8 mouse cellular contexts compared by ENCODE assay signal in the genomic region with DNA sequence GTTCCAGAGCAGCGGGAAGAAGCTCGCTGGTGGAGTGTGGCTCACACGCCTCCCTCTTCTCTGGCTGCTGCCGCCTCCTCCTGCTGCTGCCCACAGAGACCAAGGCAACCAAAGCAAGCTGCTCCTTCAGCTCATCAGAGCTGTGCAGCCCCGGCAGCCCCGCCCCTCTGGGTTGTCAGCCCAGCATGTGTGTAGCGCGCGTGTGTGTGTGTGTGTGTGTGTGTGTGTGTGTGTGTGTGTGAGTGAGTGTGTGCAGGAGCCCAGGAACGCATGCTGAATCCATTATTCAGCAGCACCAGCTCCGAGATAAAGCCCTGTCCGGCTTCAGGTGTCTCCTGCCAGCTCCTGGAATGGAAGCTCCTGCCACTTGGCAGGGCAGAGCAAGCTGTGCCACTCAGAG. TPM values are rescaled to one million over a fixed set of nuclear protein-coding genes. Genes with fewer than 3 reads are reported as not detected.
DNase-seq lines count a peak whose midpoint lies in the region; ATAC-seq and TF ChIP-seq lines count a peak whose summit lies in the region.

Gene Otof (minus strand): TSS at position 112 of the 400 bp plus-strand sequence.

- peak within 1 kb of the TSS; percentile 19 for H3K4me2 ChIP-seq in midbrain, embryonic 12.5 days (replicated peaks)

- 30% methylated on average over 11 of the region's 12 CpGs for WGBS in midbrain, embryonic 12.5 days

- H3K27ac ChIP-seq in gastrocnemius, adult 2 months: no peak within 1 kb of the TSS
- no peak within 1 kb of the TSS for H3K27ac ChIP-seq in layer of hippocampus, adult 2 months
- H3K27ac ChIP-seq in midbrain, embryonic 12.5 days (replicated peaks): no peak within 1 kb of the TSS

- peak within 1 kb of the TSS; percentile 31; the same call in 1 of the 2 replicates for H3K9ac ChIP-seq in midbrain, embryonic 12.5 days (replicated peaks)

- H3K27me3 ChIP-seq in midbrain, embryonic 12.5 days: peaks cover 41% of the 10 kb centered on the region

- H3K4me3 ChIP-seq in gastrocnemius, adult 2 months: no peak within 1 kb of the TSS
- H3K4me3 ChIP-seq in layer of hippocampus, adult 2 months: peak within 1 kb of the TSS; percentile 22
- H3K4me3 ChIP-seq in midbrain, embryonic 12.5 days: no peak within 1 kb of the TSS

- intact Hi-C loops in gastrocnemius, adult 2 months (cut with DNase I): no loop called here
- intact Hi-C loops in gastrocnemius, postnatal 36 days (cut with DNase I): no loop called here

- H3K4me1 ChIP-seq in midbrain, embryonic 12.5 days: peaks cover 19% of the 10 kb centered on the region

- no peaks in the 10 kb centered on the region for H3K9me3 ChIP-seq in midbrain, embryonic 12.5 days

- peak; percentile 27 for DNase-seq in gastrocnemius, adult 2 months
- DNase-seq in gastrocnemius, postnatal 36 days: no peak
- peak; percentile 23 for DNase-seq in cerebellum, adult 11 months
- DNase-seq in layer of hippocampus, adult 2 months (ENCODE audit: low spot score in 2 of 2): peak; percentile 56 to 67
- no peak for DNase-seq in urinary bladder, postnatal 36 days (ENCODE audit: low spot score in 2 of 2)
- DNase-seq in kidney, postnatal 36 days: no peak

- H3K36me3 ChIP-seq in midbrain, embryonic 12.5 days: no peaks in the 10 kb centered on the region

- TF ChIP-seq CTCF in gastrocnemius, adult 2 months (IDR thresholded peaks at IDR 0.05): no peak
- no peak for TF ChIP-seq CTCF in layer of hippocampus, adult 2 months (conservative IDR thresholded peaks at IDR 0.05)

- ATAC-seq in frontal cortex, adult (ENCODE audit: low TSS enrichment): peak; percentile 98
- ATAC-seq in midbrain, embryonic 12.5 days (ENCODE audit: low FRiP score, low read depth): peak; percentile 63; the same call in 1 of the 2 replicates

RNA-seq across cellular contexts. Expression of gene Otof, which starts in this region (rescaled TPM):
- under 1 TPM; 0.10 to 0.14 TPM for total RNA-seq in gastrocnemius, adult 2 months (2021)
- under 1 TPM; 0.05 to 0.18 TPM for total RNA-seq in gastrocnemius, postnatal 36 days (2021)
- total RNA-seq in layer of hippocampus, adult 2 months (2021): 1 to 10 TPM; 4.2 to 4.4 TPM
- 0.42 and 0.73 TPM in 2 replicates for polyA plus RNA-seq in midbrain, embryonic 12.5 days (2016; fragmentation: Nextera tagmentation; extraction: Ambion mirVana)

Comparison
In these comparisons a context has a peak if more than half of its experiments do, and no peak if none do; other contexts are left out.
1. RNA of gene Otof (total RNA-seq): 4.2 to 4.4 TPM in layer of hippocampus, adult 2 months; 0.05 to 0.18 TPM in gastrocnemius, postnatal 36 days and 0.10 to 0.14 TPM in gastrocnemius, adult 2 months; every median in the first group is over 4 times any median in the second.
2. Peak in DNase-seq in gastrocnemius, adult 2 months; RNA of the gene not detected or under 1 TPM.
3. Peak in ATAC-seq, H3K9ac ChIP-seq and H3K4me2 ChIP-seq in midbrain, embryonic 12.5 days; RNA of the gene not detected or under 1 TPM.
4. DNase-seq: peak in cerebellum, adult 11 months (single experiment) and layer of hippocampus, adult 2 months (2 of 2); none in gastrocnemius, postnatal 36 days (0 of 2), urinary bladder, postnatal 36 days (0 of 2) and kidney, postnatal 36 days (0 of 2).